Mouse (Mus musculus): ENCODE results near the gene Col2a1. TPM values are rescaled to one million over a fixed set of nuclear protein-coding genes. Genes with fewer than 3 reads are reported as not detected.

The Col2a1 gene
- total and polyA plus RNA-seq, 2 experiments from 2014 or later, result 6.2 to 17.8 TPM

DNA sequence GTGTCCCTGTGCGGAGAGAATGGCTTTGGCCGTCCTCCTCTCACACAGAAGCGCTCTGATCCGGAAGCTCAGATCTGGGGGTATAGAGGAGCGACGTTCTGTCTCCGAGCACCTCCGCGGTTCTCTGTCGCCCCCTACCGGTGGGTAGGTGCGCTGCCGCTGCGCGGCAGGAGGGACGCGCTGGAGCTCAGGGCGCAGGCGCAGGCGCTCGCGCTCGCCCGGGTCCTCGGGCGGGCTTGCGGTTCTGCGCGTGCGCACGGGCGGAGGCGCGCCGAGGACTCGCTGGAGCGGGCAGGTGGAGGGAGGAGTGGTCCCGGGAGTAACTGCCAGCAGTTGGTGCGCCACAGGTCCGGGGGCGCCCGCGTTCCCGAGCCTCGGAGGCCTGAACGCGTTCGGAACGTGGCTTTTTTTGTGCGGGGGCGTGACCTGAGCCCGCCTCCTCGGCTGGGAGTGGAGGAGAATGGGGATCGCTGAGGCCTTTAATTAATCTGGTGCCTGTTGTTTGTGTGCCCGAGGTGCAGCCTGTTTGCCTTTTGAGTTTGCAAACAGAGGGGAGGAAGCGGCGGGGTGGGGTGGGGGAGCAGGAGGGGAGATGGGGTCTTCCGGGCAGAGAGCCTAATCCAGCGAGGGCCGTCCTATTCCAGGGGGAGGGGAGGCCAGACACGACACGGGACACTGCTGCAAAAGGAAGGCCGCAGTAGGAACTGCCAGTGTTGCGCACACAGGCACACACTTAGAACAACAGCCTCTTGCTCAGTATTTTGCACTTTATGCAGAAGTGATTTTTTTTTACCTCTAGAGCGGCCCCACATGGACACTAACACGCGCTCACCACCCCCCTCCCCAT is 40.3 kb downstream of the Col2a1 start, which contains the start of gene Tmem106c:
Gene Tmem106c, plus strand, starts transcription at position 212 of the 847 bp plus-strand sequence.
- Histone ChIP-seq H3K9ac (replicated peaks; ENCODE audit: low read length, poor library complexity, severe bottlenecking) (peak within 1 kb of the TSS; percentile 70), H3K4me2 (ENCODE audit: low read depth, low read length, poor library complexity, severe bottlenecking) (peak within 1 kb of the TSS; percentile 85), H3K9me3 (ENCODE audit: low read length) (no peaks in the 10 kb centered on the region), H3K4me1 (ENCODE audit: insufficient read depth, low read length) (no peaks in the 10 kb centered on the region), H3K36me3 (ENCODE audit: insufficient read depth, low read length) (peaks cover 4% of the 10 kb centered on the region; the same call in 1 of the 2 replicates), H3K27ac (ENCODE audit: low read depth, low read length) (peak within 1 kb of the TSS; percentile 81), H3K27me3 (ENCODE audit: insufficient read depth, low read length) (no peaks in the 10 kb centered on the region), H3K4me3 (ENCODE audit: low read depth, low read length) (peak within 1 kb of the TSS; percentile 67)
- WGBS, result under 1% methylated on average over 64 of the region's 67 CpGs
- ATAC-seq (ENCODE audit: low FRiP score) (peak; percentile 88), DNase-seq (ENCODE audit: low spot score) (peak; percentile 91)
- peak; percentile 94 for TF ChIP-seq CTCF (IDR thresholded peaks at IDR 0.05)

DNA sequence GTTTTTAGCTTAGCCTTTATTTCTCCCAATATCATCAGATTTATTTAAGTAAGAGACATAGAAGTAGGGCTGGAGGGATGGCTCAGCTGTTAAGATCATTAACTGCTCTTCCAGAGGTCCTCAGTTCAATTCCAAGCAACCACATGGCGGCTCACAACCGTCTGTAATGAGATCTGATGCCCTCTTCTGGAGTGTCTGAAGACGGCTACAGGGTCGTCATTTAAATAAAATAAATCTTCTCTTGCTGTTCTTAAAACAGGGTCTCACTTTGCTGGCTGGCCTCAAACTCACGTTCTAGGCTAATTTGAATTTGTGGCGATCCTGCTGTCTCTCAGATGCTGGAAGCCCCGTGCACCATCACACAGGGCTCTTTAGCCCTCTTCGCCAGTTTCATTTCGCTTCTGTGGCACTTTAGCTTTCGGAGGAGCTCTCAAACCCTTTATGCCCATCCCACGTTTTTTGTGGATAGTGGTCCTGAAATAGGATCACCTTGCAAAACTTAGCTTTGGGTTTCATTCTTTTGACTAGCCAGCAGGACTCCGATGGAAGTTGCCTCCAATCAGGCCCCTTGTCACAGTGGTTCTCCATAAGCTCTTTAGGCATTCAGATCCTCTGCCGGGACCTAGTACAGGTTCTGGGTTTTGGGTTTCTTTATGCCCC is 41.0 kb downstream of the Col2a1 start:
- Histone ChIP-seq H3K9me3 (ENCODE audit: low read length) (no peaks in the 10 kb centered on the region), H3K4me3 (ENCODE audit: low read depth, low read length) (peak overlapping the region; percentile 67), H3K27me3 (ENCODE audit: insufficient read depth, low read length) (no peaks in the 10 kb centered on the region), H3K27ac (ENCODE audit: low read depth, low read length) (peak overlapping the region; percentile 47; the same call in 1 of the 2 replicates), H3K4me2 (ENCODE audit: low read depth, low read length, poor library complexity, severe bottlenecking) (peak overlapping the region; percentile 85), H3K9ac (replicated peaks; ENCODE audit: low read length, poor library complexity, severe bottlenecking) (peak overlapping the region; percentile 50), H3K4me1 (ENCODE audit: insufficient read depth, low read length) (no peaks in the 10 kb centered on the region), H3K36me3 (ENCODE audit: insufficient read depth, low read length) (peaks cover under 1% of the 10 kb centered on the region; the same call in 1 of the 2 replicates)
- TF ChIP-seq CTCF (IDR thresholded peaks at IDR 0.05), result peak; percentile 25; the same call in 1 of the 2 replicates
- ATAC-seq (ENCODE audit: low FRiP score), result no peak
- DNase-seq (ENCODE audit: low spot score), result no peak
- 11% methylated on average over 13 of the region's 13 CpGs for WGBS

DNA sequence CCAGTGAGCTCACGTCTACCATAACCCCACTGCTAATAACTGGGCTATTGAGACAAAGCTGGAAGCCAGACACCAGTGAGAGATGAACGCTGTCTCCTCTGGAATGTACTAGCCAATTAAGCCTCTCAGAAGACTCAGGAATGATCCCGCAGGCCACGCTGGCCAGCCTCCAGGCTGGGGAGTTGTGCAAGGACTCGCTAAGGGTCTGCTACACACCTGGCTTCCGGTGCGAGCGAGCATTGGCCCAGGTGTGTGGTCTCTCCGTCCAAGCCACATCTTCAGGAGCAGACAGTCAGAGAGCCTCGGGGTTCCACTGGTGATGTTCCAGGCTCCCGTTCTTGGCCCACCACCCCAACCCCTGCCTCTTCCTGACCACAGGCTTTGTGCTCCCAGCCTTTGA is 48.1 kb downstream of the Col2a1 start:
- DNase-seq (ENCODE audit: low spot score) (no peak), ATAC-seq (ENCODE audit: low FRiP score) (no peak)
- no peak for TF ChIP-seq CTCF (IDR thresholded peaks at IDR 0.05)
- H3K4me1 ChIP-seq (ENCODE audit: insufficient read depth, low read length), result no peaks in the 10 kb centered on the region
- no peak overlapping the region for H3K9ac ChIP-seq (replicated peaks; ENCODE audit: low read length, poor library complexity, severe bottlenecking)
- H3K4me2 ChIP-seq (ENCODE audit: low read depth, low read length, poor library complexity, severe bottlenecking), result no peak overlapping the region
- no peaks in the 10 kb centered on the region for H3K27me3 ChIP-seq (ENCODE audit: insufficient read depth, low read length)
- H3K4me3 ChIP-seq (ENCODE audit: low read depth, low read length), result no peak overlapping the region
- H3K9me3 ChIP-seq (ENCODE audit: low read length), result no peaks in the 10 kb centered on the region
- WGBS, result 74% methylated on average over 11 of the region's 11 CpGs
- no peak overlapping the region for H3K27ac ChIP-seq (ENCODE audit: low read depth, low read length)
- H3K36me3 ChIP-seq (ENCODE audit: insufficient read depth, low read length), result no peaks in the 10 kb centered on the region

DNA sequence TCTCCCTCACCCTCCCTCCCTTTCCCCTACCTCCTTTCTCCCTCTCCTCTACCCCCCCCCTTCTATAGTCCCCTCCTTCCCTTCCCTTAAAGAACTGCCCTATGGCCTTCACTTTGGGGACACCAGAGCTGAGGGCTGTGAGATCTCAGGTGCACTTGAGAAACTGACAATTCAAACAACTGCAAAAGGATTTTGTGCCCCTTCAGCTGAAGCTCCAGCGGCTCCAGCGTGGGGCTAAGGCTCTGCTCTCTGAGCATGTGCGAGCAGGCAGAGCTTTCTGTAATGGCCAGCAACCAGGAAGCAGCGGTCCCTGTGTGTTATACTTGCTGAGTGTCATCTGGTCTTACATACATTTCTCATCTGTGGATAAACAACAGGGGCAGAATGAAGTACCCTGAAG is 48.8 kb downstream of the Col2a1 start:
- Histone ChIP-seq H3K36me3 (ENCODE audit: insufficient read depth, low read length) (no peaks in the 10 kb centered on the region), H3K9ac (replicated peaks; ENCODE audit: low read length, poor library complexity, severe bottlenecking) (no peak overlapping the region), H3K9me3 (ENCODE audit: low read length) (no peaks in the 10 kb centered on the region), H3K4me1 (ENCODE audit: insufficient read depth, low read length) (no peaks in the 10 kb centered on the region), H3K27ac (ENCODE audit: low read depth, low read length) (no peak overlapping the region), H3K4me2 (ENCODE audit: low read depth, low read length, poor library complexity, severe bottlenecking) (no peak overlapping the region), H3K4me3 (ENCODE audit: low read depth, low read length) (no peak overlapping the region), H3K27me3 (ENCODE audit: insufficient read depth, low read length) (no peaks in the 10 kb centered on the region)
- ATAC-seq (ENCODE audit: low FRiP score) (no peak), DNase-seq (ENCODE audit: low spot score) (no peak)
- no peak for TF ChIP-seq CTCF (IDR thresholded peaks at IDR 0.05)
- WGBS, result 21% methylated on average over 4 of the region's 4 CpGs

DNA sequence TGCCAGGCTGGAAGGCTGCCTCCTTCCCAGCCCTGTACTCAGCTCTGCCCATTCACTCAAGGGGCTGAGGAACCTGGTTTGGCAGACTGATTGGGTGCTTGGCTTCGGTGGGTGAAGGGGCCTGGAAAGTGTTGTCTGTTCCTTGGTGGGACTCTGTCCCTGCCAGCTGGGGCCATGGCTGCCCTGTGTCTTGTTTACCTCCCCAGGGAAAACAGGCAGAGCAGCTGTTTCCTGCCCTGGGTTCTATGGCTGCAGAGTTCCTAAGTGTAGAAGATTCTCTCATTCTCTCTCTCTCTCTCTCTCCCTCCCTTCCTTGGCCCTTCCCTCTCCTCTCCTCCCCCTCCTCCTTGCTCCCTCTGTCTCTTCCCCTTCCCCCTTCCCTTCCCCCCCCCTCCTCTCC is 49.2 kb downstream of the Col2a1 start:
- DNase-seq (ENCODE audit: low spot score) (no peak), ATAC-seq (ENCODE audit: low FRiP score) (no peak)
- no peaks in the 10 kb centered on the region for H3K27me3 ChIP-seq (ENCODE audit: insufficient read depth, low read length)
- H3K4me3 ChIP-seq (ENCODE audit: low read depth, low read length), result no peak overlapping the region
- H3K4me2 ChIP-seq (ENCODE audit: low read depth, low read length, poor library complexity, severe bottlenecking), result no peak overlapping the region
- no peak for TF ChIP-seq CTCF (IDR thresholded peaks at IDR 0.05)
- H3K9me3 ChIP-seq (ENCODE audit: low read length), result no peaks in the 10 kb centered on the region
- no peak overlapping the region for H3K9ac ChIP-seq (replicated peaks; ENCODE audit: low read length, poor library complexity, severe bottlenecking)
- no peaks in the 10 kb centered on the region for H3K4me1 ChIP-seq (ENCODE audit: insufficient read depth, low read length)
- H3K27ac ChIP-seq (ENCODE audit: low read depth, low read length), result no peak overlapping the region
- WGBS, result 47% methylated on average over 1 of the region's 1 CpGs
- no peaks in the 10 kb centered on the region for H3K36me3 ChIP-seq (ENCODE audit: insufficient read depth, low read length)

DNA sequence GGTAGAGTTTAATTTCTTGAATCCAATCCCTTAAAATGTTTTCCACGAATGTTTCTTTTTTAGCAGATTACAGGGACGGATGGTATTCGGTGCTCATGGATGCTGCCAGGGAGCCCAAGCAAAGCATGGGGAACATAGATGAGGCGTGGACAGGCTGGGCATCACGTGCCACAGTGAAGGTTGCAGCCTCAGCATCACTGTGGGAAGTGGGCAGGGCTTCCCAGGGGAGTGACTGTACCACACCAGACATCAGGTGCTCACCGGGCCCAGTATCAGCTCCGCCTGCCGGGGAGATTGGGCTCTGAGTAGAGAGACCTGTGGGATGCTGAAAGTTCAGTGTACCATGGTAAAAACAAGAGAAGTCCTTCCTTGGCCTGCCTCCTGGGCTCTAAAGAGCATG is 49.8 kb downstream of the Col2a1 start:
- Histone ChIP-seq H3K9ac (replicated peaks; ENCODE audit: low read length, poor library complexity, severe bottlenecking) (no peak overlapping the region), H3K36me3 (ENCODE audit: insufficient read depth, low read length) (no peaks in the 10 kb centered on the region), H3K9me3 (ENCODE audit: low read length) (no peaks in the 10 kb centered on the region), H3K4me3 (ENCODE audit: low read depth, low read length) (no peak overlapping the region), H3K4me1 (ENCODE audit: insufficient read depth, low read length) (no peaks in the 10 kb centered on the region), H3K4me2 (ENCODE audit: low read depth, low read length, poor library complexity, severe bottlenecking) (no peak overlapping the region), H3K27me3 (ENCODE audit: insufficient read depth, low read length) (no peaks in the 10 kb centered on the region), H3K27ac (ENCODE audit: low read depth, low read length) (no peak overlapping the region)
- DNase-seq (ENCODE audit: low spot score) (no peak), ATAC-seq (ENCODE audit: low FRiP score) (no peak)
- TF ChIP-seq CTCF (IDR thresholded peaks at IDR 0.05), result no peak
- 84% methylated on average over 8 of the region's 8 CpGs for WGBS
